Mouse (Mus musculus): ENCODE data around the gene Zbed6.

DNA sequence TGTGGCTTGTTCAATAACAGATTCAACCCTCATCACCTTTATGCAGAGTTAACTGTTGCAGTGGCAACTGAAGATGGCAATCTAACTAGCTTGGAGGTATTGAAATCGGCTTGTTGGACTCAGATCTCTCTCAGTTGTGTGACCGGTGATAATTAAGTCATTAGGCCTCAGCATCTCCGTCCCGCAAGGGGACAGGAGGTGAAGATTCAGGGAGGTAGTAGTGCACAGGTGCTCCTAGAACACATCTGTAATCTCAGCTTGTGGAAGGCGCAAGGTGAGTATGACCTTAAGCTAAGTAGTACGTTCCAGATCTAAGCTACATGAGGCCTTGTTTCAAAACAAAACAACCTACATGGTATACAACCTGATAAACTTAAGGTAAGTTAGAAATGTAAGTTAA, 50.1 kb downstream of the Zbed6 start:
- TF ChIP-seq POLR2A (IDR thresholded peaks at IDR 0.05; ENCODE audit: low read depth, low read length) (no peak), CTCF (conservative IDR thresholded peaks at IDR 0.05; ENCODE audit: insufficient read depth, insufficient read length, low read depth, low read length) (no peak)

All from kidney, adult 2 months (tissue).